Mouse (Mus musculus) retina, adult 2 months (tissue): ENCODE data around the gene Lrrc8d.

ENCODE experiments used
- DNase-seq: peaks from one replicate; pipeline ENCODE4 v3.0.0-alpha.2; 2012; ENCODE audit warnings: low read depth, low spot score

Gene Lrrc8d

DNA sequence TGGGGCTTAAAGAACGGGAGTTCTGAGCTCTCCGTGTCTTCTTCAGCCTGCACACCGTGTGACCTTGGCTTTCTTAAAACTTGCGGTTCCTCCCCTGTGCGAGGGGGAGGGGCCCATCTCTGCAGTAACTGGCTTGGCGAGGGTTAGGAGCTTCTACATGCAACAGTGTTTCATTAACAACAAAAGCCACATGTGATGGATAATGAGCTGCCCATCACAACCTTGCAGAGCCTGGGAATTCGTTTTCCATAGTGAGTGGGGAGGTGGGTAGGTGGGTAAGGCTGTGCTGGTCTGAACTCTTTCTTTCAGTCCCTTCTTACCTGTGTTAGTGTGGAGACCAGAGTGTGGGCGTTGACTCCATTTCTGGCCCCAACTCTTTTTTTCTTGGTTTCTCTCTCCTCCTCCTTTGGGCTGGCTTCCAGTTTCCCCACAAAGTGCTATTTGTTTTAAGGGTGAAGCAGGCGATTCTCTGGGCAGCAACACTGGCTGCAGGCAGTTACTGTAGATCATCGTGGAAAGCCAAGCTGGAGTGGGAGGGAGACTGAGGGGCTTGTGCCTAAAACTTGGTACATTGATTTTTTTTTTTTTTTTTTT lies 15.9 kb downstream of the Lrrc8d start:
- DNase-seq = no peak

DNA sequence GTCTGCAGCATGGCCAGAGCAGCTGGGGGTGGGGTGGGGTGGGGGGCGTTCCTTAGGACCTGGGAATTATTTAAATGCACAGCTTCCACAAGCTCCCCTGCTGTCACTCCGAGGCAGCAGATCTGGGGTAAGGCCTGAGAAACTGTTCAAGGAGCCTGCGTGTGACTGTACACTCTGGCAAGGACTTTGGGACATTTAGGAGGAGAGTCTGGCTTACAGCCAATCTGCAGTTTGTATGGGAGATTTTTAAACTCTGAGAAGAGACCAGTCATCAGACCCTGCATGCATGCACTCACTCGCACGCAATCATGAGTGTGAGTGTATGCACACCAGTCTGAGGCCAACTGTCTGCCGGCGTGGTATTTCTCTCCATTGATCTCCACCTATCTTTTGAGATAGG lies 17.5 kb downstream of the Lrrc8d start:
- no peak for DNase-seq

DNA sequence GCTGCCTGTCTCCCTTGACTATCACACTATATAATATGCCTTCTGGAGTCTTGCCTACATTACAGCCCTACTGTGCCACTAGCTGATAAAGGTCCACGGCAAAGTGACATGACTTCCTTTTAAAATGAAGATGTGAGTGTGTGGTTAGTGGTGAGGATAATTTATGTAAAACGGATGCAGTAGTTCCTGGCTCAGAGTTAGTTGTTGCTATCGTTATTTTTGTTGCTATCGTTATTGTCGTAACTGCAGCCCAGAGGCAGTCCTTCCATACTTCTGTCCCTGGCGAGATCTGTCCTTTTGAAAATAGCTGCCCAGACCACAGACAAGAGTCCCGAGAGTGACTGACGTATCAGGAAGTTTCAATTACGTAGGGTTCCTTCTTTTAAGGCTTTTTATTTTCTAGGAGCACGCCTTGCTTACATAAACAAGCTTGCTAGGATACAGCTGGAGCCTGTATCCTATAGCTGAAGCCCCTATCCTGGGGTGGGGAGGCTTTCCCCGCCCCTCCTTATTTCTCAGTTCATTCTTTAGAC lies 18.4 kb downstream of the Lrrc8d start:
- no peak for DNase-seq

DNA sequence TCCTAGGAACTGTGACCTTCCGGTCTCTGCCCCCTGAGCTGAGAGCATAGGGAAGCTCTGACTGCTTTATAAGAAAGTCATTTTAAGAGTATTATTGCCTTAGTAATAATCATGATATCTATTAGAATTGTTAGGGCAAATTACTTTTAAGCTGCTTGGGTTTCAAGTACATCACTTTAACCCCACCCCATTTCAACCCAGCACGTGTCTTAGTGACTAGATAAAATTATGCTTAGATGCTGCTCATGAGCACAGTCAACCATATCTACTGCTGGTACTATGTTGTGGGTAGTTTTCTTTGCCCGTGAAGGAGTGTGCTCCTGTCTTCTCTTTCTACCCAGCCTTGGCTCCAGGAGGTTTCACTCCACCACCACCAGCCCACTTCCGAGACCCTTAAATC lies 21.5 kb downstream of the Lrrc8d start:
- DNase-seq = no peak

DNA sequence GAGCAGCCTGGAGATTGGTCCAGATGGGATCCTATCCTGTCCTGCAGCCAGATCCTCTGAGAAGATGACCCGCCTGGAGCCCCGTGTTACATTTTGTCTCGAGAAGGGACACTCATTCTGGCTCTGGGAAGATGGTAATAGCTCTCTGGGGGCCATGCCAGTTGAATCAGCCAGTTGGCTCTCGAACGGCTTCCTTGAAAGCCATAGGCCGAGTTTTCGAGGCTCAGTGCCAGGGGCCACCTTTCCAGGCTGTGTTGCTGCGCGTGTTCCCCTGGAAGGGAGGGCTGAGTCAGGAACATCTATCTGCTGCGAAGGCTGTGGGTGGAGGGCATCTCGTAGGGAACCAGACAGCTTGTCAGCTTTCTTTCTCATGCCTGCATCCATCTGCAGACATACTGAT lies 23.0 kb downstream of the Lrrc8d start:
- DNase-seq = no peak

DNA sequence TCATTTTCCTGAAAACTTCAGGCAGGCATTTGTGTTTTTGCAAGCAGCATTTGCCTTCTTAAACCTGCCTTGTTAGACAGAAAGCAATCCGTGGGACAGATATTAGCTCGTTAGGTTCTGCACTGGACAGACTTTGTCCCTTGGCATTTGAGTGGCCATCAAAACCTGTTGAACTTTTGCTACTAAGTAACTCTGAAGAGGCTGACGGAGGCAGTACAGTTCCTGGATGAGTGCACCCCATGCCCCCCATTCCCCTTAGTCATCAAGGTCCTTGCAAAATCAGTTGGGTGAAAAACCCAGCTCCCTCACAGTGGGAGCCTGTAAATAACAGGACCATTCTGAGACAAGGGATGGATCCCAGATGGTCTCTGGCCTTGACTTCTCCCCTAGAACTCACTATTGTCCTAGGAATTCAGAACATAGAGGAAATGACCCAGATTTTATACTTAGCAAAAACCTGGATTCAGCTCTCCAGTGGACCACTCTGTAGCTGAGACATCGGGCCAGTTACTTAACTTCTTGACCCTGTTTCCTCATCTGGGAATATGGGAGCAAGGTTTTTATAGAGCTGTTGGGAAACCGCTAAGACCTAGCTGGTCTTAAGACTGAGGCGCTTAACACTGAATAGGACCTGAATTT lies 30.5 kb downstream of the Lrrc8d start:
- no peak for DNase-seq

DNA sequence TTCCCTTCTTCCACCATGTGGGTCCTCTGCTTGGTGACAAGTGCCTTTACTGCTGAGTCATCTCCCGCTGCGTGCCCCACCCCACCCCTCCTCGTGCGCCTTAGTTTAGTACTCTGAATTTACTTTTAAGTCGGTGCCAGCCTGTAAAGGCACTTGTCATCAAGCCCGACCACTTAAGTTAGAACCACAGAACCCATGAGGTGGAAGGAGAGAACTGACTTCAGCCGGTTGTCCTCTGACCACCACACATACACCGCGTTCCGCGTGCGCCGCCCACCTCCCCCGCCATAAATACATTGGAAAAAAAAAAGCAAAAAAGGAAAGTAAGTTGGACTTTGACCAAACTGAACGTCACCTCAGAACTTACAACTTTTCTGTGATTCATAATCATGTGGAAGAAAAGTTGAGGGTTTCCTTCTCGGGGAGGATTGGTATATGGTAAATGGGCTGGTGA lies 31.4 kb downstream of the Lrrc8d start:
- DNase-seq = no peak

DNA sequence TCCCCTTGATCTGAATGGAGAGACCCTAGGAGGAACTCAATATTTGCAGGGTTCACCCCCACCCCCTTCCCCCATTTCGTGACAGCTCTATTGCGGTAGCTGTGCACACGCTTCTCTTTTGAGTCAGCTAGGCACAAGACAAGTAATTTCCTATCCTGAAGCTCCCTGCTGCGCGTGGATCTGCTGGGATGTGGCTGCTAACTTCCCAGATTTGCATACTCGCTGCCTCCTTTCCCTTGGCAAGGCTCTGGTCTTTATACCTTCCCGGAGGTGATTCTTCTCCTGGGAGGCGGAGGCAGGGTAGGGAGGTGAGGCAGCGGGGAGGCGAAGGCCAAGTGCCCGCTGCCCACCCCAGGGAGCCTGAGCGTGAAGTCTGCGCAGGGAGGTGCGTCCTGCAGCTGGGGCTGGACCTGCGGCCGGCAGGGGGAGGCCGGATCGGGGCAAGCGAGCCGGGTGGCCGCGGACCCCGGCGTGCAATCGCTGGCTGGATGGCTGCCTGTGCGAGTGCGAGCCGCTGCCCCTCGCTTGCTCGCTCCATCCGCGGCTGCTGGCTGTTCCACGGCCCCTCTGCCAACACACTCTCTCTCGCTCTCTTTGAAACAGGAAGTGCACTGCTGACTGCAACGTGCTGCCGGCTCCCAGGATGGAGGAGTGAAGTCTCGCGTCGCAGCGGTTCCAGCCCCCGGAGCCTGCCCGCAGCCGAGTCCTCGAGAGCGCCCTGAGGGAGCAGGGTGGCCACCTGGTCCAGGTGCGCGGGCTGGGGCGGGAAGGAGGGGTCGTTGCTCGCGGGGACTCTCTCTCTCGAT lies 32.1 kb downstream of the Lrrc8d start:
- DNase-seq = no peak

DNA sequence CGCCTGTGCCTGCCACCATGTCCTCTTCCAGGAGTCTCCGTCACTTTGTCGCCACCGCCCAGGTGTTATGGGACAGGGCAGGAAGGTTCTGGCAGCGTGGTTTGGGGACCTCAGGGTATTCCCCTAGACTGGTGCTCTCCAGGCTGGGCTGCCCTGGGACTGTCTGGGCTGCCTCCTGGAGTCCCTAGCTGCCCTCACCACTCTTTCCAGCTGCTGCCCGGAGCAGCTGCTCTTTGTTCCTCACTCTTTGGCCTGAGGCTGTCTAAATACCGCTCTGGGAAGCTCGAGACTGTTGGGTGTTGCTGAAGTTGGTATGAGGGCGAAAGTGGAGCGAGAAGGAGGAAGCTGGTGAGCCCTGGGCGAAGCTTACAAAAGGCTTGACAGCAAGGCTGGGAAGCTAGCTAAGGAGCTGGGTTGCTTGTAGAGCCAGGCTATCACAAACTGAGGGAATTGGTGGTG lies 32.7 kb downstream of the Lrrc8d start:
- DNase-seq = no peak

DNA sequence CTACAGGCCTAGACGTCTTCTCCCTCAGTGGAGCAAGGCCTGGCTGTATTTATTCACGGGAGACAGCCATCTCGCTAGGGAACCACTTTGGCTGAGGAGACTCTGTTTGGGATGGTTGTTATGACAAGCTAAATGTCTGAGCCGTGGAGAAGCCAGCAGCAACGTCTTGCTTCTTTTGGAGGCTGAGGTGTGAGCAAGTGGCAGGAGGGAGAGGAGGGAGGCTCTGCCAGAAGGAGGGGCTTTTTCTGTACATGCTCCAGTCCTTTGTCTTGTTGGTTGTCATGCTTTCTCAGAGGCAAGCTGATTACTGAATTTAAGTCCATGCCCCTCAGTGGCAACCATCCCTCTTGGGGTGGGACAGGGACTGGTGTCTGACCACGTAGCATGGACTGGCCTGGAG lies 33.5 kb downstream of the Lrrc8d start:
- no peak for DNase-seq

DNA sequence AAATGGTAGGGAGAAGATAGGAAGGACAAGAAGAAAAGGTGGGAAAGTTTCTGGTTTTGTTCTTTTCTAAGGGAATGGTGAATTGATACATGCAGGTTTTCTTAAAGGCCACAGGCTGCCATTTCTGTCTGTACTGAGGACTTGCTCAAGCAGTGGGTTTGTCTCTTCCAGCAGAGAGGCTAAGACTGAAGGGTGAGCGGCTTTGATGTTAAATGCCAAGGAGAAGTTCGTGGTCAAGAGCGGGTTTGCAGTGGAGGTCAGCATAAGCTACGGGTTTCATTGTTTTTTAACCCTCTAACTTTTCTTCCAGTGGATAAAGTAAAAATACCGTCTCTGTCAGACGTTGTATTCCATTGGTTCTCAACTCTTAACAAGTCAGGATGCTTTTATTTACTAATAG lies 36.6 kb downstream of the Lrrc8d start:
- no peak for DNase-seq

DNA sequence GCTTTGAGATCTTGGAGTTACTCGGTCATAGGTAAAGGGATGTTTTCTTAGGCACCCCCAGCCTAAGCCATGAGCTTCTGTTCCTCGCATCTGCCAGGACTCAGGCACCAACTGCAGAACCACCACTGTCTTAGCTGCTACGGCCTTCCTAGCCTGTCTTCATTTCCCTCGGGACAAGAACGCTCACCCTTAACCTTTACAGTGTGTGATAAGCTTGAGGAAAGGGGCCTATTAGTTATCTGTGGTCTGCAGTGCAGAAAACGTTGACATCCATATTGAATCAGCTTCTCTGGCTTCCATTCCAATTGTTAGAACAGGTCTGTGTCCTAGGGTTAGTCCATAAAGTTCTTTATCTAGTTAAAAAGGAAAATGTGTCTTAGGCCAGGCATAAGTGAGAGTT lies 37.4 kb downstream of the Lrrc8d start:
- no peak for DNase-seq

DNA sequence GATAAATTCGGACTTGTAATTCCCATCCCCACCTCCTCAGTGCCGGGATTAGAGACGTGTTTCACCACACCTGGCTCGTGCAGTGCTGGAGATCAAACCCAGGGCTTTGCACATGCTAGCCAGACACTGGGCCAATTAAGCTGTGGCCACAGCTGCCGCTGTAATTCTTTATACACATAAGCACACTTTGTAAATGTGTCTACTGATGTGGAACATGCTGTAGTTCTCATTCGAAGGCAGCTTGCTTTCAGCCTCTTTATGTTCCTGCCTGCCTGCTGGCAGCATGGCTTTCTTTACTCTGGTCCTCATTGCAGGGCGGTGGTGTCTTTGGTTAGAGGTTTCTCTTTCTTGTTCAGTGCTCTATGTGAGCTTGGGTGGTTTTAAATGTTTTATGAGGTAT lies 40.7 kb downstream of the Lrrc8d start:
- no peak for DNase-seq

DNA sequence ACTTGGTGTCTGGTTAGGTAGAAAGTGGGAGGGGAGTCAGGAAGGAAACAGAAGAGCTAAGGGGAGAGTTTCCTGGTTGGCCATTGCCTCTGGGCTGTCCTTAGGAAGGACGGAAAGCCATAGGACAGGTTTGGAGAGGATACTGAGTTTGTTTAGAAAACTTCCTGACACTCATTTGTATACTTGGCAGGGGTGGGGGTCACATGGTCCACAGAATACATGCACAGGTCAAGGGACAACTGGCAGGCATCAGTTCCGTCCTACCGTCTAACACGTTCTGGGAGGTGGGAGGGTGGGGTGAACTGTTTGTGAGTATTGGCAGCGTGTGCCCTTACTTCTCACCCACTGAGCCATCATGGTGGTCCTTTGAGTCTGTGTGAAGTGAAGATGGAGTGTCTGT lies 42.9 kb downstream of the Lrrc8d start:
- DNase-seq = no peak

DNA sequence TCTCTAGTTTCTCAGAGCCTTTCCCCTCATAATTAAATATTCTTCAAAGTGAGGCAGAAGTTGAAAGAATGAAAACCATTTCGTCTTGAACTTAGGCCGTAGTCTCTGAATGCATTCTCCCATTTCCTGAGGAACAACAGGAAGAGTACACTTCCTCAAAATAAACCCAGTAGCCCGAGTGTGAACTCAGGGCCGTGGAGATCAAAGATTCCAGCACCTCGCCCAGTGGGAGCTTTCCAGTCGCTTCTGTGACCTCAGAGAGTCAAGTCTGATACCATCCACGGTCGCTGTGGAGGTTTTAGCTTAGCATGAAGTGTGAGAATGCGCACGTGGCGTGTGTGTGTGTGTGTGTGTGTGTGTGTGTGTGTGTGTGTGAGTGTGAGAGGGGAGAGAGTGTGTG lies 45.6 kb downstream of the Lrrc8d start:
- no peak for DNase-seq

DNA sequence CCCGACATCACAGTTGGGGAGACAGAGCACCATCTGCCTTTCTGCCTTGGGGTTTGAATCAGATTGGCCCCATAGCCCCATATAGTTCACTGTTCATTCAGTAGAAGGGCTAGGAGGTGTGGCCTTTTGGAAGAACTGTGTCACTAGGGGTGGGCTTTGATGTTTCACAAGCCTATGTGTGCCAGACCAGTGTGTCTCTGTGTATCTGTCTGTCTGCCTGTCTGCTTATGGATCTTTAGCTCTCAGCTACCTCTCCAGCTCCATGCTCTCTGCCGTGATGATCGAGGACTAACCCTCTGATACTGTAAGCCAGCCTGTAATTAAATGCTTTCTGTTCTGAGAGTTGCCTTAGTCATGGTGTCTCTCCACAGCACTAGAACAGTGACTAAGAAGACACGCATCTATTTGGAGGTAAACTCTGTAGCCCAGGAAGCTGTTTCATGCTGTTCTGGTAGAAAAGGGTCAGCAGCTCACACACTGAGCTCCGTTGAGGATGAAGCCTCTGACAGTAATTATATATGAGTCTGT lies 46.2 kb downstream of the Lrrc8d start:
- DNase-seq = no peak

DNA sequence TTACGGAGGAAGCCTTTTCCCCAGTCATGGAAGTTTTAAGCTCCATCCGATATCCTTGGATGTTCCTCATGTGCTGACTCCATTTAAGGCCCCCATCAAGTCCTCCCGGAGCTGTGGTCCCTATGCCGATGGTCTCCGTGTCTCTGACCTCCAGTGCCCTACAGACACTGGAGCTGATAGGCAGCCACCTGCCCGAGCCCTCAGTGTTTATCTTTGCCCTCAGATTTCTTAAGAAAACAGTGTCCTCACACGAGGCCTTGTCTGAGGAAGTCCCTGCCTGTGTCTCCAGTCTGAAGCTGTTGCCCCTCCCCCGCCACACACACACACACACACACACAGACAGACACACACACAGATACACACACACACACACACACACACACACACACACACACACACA lies 55.0 kb downstream of the Lrrc8d start:
- DNase-seq = no peak

DNA sequence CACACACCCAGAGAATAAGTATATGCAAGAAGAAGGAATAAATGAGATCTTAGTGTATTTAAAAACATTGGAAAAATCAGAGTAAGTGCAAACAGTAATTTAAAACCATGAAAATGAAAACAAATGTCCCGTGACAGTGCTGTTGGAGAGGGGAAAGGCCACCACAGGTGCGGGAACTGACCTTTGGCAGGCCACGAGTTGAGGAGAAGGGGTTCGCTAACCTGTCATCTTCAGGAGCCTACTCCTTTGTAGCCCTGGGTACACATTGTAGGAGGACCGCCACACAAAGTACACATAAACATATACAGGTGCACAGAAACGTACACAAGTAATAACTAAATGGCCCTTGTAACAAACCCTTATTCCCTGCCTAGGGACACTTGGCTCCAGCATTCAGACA lies 55.7 kb downstream of the Lrrc8d start:
- no peak for DNase-seq

DNA sequence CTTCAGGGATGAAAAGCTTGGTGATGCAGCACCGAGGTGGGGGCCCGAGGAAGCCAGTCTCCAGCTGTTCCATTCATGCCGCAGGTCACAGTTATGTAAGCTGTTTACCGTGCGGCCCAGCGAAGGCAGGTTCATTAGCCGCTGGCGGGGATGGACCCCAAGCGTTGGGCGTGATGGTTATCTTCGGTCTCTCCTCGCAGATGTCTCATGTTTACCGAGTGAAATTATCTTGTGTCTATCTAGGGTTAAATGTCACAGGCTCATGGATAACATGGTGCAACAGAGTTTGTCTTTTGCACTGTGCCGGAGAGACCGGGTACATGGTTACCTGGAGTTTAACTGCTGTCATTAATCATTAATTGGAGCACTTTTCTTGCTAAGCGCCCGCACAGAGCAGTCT lies 58.2 kb downstream of the Lrrc8d start:
- no peak for DNase-seq

DNA sequence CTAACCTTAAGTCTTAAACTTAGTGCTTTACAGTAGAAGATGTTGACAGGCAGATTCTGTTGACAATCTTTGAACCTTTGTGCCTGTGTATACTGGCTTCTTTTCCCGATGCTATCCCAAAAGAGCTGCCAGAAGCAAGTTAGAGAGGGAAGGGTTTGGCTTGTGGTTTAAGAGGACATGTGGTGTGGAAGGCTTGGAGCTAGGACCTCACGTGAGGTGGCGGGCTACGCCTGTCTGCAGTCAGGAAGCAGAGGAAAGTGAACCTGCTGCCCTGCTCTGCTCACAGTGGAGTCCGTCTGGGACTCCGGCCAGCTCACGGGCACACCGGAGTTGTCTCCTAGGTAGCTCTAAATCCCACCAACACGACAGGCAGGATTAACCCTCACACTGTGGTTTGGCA lies 59.1 kb downstream of the Lrrc8d start:
- no peak for DNase-seq

DNA sequence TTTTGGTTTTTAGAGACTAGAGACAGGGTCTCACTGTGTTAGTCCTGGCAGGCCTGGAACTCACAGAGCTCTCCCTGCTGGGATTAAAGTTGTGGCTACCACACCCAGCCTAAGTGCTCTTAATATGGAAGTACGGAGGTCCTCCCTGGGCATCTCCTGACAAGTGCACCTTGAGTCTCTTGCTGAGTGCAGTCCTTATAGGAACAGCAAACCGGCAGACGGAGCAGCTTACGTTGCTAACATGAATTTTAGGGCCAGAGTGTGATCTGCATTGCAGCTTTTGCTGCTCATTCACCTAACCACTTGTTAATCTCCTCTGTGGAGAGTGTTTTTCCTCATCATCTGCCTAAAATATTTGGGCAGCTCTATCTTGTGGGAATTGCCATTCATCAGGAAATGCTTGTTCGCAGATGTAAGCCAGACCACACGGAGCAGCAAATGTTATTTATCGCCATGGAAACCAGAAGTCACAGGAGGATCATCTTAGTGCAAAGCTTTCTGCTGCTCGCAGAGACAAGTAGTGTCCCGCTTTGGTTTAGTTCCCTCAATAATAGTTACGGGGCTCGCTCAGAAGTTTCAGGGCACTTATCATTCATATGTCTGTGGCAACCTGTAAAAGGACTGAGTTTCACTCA lies 62.2 kb downstream of the Lrrc8d start:
- no peak for DNase-seq

DNA sequence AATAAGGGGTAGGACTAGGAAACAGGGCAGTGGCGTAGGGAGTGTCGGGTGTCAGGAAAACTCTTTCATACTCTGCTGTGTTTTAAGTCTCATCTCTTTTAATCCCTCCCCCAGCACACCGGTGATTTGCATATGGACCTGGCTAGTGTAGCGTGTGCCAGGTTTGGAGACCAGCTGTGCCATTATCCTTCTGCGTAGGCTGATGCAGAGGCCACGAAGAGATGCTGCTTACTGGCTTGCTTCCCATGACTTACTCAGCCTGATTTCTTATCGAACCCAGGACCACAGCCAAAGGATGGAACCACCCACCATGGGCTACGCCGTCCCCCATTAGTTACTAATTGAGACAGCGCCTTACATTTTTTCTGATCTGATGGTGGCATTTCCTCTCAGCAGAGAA lies 64.6 kb downstream of the Lrrc8d start:
- no peak for DNase-seq
